Mouse (Mus musculus) heart, postnatal 0 days (tissue): Measurements from ENCODE around the gene Mgll.

ENCODE experiments used
- CTCF ChIP-seq: IDR thresholded peaks from 2 replicates; pipeline ENCODE4 v1.5.1; 2016; ENCODE audit warnings: antibody characterized with exemption, control low read depth, low read depth
- EP300 ChIP-seq: IDR thresholded peaks from 2 replicates; pipeline ENCODE4 v1.6.1; 2016; ENCODE audit warnings: antibody characterized with exemption, low read depth

- no peak; the same call in 1 of the 2 replicates for TF ChIP-seq CTCF
- TF ChIP-seq EP300 = no peak
Measured at GRCm38 (mm10) chr6:88760935-88761635, 36.9 kb downstream of the Mgll start.
